Mouse (Mus musculus): Measurements from ENCODE around the gene Gnai3.

GRCm38 (mm10) chr3:108096226-108096625 lies 49.7 kb downstream of the Gnai3 start:
- TF ChIP-seq POLR2A (IDR thresholded peaks at IDR 0.05; ENCODE audit: low read depth, low read length) (no peak), CTCF (conservative IDR thresholded peaks at IDR 0.05; ENCODE audit: insufficient read depth, insufficient read length, low read depth, low read length) (no peak)

Data from kidney, adult 2 months (tissue).